Mouse (Mus musculus) stomach, postnatal 0 days (tissue): ENCODE results near the gene Hemk1.

ENCODE experiments used
- CTCF ChIP-seq: IDR thresholded peaks from 2 replicates; pipeline ENCODE4 v1.5.1; 2016; ENCODE audit warnings: antibody characterized with exemption, low read depth, mild to moderate bottlenecking, moderate library complexity
- EP300 ChIP-seq: optimal IDR thresholded peaks from 2 replicates; pipeline ENCODE3; 2016; ENCODE audit warnings: antibody characterized with exemption

- TF ChIP-seq CTCF (no peak), EP300 (no peak)
These were observed 9.5 kb upstream of the Hemk1 start for GRCm38 (mm10) chr9:107347586-107348183.
